Mouse (Mus musculus) leukemia stem cell, adult 10-12 weeks (primary cell): Measurements from ENCODE around the gene Ssna1. TPM values are rescaled to one million over a fixed set of nuclear protein-coding genes. Genes with fewer than 3 reads are reported as not detected.

Source experiments
- polyA plus RNA-seq: library from polyadenylated mRNA; stranded (reverse); fragments of >175 nt; gene quantifications from 2 replicates; pipeline ENCODE4 v1.2.3, GENCODE M21; 2012; ENCODE audit warnings: low replicate concordance

Gene Ssna1
- 111 and 119 TPM in 2 replicates for polyA plus RNA-seq

GRCm38 (mm10) chr2:25271827-25272511, at the start of gene Ssna1, which contains the start of gene Anapc2:
Ssna1 (minus strand) TSS chr2:25272438.
Anapc2 (plus strand) TSS chr2:25272478.

GRCm38 (mm10) chr2:25318971-25319773, 46.9 kb upstream of the Ssna1 start, which contains the start of gene Grin1:
Grin1 (minus strand) TSS chr2:25319187.

GRCm38 (mm10) chr2:25289651-25290050, 17.4 kb upstream of the Ssna1 start, which contains the start of gene Lrrc26:
Lrrc26 (plus strand) TSS chr2:25289915.

GRCm38 (mm10) chr2:25287927-25288649, 15.8 kb upstream of the Ssna1 start, which contains the start of gene Tmem210:
Tmem210 (plus strand) TSS chr2:25288145.

GRCm38 (mm10) chr2:25262291-25262767, 9.9 kb downstream of the Ssna1 start, which contains the start of gene Tprn:
Tprn (plus strand) TSS chr2:25262618.

GRCm38 (mm10) chr2:25255284-25255779, 16.9 kb downstream of the Ssna1 start, which contains the start of gene Tmem203:
Tmem203 (plus strand) TSS chr2:25255439.

GRCm38 (mm10) chr2:25246183-25247072, 25.8 kb downstream of the Ssna1 start, which contains the start of gene AL732309.1:
AL732309.1 (minus strand) TSS chr2:25246863.

GRCm38 (mm10) chr2:25242101-25242506, 30.1 kb downstream of the Ssna1 start, which contains the start of the genes Rnf208 and Cysrt1:
Rnf208 (plus strand) TSS chr2:25242255.
Cysrt1 (minus strand) TSS chr2:25242452.

GRCm38 (mm10) chr2:25236614-25237013, 35.6 kb downstream of the Ssna1 start, which contains the start of gene Rnf224:
Rnf224 (minus strand) TSS chr2:25236787.

GRCm38 (mm10) chr2:25234050-25234449, 38.2 kb downstream of the Ssna1 start, which contains the start of gene Slc34a3:
Slc34a3 (minus strand) TSS chr2:25234364.

GRCm38 (mm10) chr2:25224492-25224765, 47.8 kb downstream of the Ssna1 start, which contains the start of gene Tubb4b:
Tubb4b (minus strand) TSS chr2:25224702.

Other genes with a start within 250 kb of the Ssna1 start
- 61.2 and 74.4 TPM in 2 replicates for gene Nsmf, start 218.1 kb downstream of the Ssna1 start, polyA plus RNA-seq
- gene Entpd8, start 192.1 kb downstream of the Ssna1 start, polyA plus RNA-seq, result not detected in 2 replicates
- gene Noxa1, start 177.3 kb downstream of the Ssna1 start, polyA plus RNA-seq, result not detected in 2 replicates
- gene Nrarp, start 91.7 kb downstream of the Ssna1 start, polyA plus RNA-seq, result 24.8 and 34.7 TPM in 2 replicates
- 13.1 and 16.5 TPM in 2 replicates for gene Tor4a, start 75.6 kb downstream of the Ssna1 start, polyA plus RNA-seq
- 15.0 and 19.0 TPM in 2 replicates for gene Nelfb, start 60.9 kb downstream of the Ssna1 start, polyA plus RNA-seq
- gene Stpg3, start 57.8 kb downstream of the Ssna1 start, polyA plus RNA-seq, result 0.22 TPM in 1 of 2 replicates, not detected in the other
- 0.16 TPM in 1 of 2 replicates, not detected in the other for gene Fam166a, start 53.7 kb downstream of the Ssna1 start, polyA plus RNA-seq
- gene Tubb4b, start 47.7 kb downstream of the Ssna1 start, polyA plus RNA-seq, result 147 and 477 TPM in 2 replicates
- not detected in 2 replicates for gene Slc34a3, start 38.1 kb downstream of the Ssna1 start, polyA plus RNA-seq
- gene Rnf224, start 35.7 kb downstream of the Ssna1 start, polyA plus RNA-seq, result 0.10 TPM in 1 of 2 replicates, not detected in the other
- 5.6 and 9.1 TPM in 2 replicates for gene Rnf208, start 30.2 kb downstream of the Ssna1 start, polyA plus RNA-seq
- not detected in 2 replicates for gene Cysrt1, start 30.0 kb downstream of the Ssna1 start, polyA plus RNA-seq
- gene AL732309.1, start 25.6 kb downstream of the Ssna1 start, polyA plus RNA-seq, result 3.1 and 3.2 TPM in 2 replicates
- 6.8 and 7.2 TPM in 2 replicates for gene Tmem203, start 17.0 kb downstream of the Ssna1 start, polyA plus RNA-seq
- gene Tprn, start 9.8 kb downstream of the Ssna1 start, polyA plus RNA-seq, result 57.8 and 59.6 TPM in 2 replicates
- 11.4 and 18.3 TPM in 2 replicates for gene Anapc2, start within 50 bp of the Ssna1 start, polyA plus RNA-seq
- not detected in 2 replicates for gene Tmem210, start 15.7 kb upstream of the Ssna1 start, polyA plus RNA-seq
- gene Lrrc26, start 17.5 kb upstream of the Ssna1 start, polyA plus RNA-seq, result not detected in 2 replicates
- 0.09 and 0.26 TPM in 2 replicates for gene Grin1, start 46.7 kb upstream of the Ssna1 start, polyA plus RNA-seq
- 27.7 and 53.0 TPM in 2 replicates for gene Man1b1, start 59.9 kb upstream of the Ssna1 start, polyA plus RNA-seq
- 4.2 and 10.5 TPM in 2 replicates for gene Dpp7, start 83.9 kb upstream of the Ssna1 start, polyA plus RNA-seq
- 5.6 and 9.7 TPM in 2 replicates for gene Uap1l1, start 93.2 kb upstream of the Ssna1 start, polyA plus RNA-seq
- gene Sapcd2, start 99.9 kb upstream of the Ssna1 start, polyA plus RNA-seq, result 82.8 and 125 TPM in 2 replicates
- 0.67 TPM in 1 of 2 replicates, not detected in the other for gene Entpd2, start 123.4 kb upstream of the Ssna1 start, polyA plus RNA-seq
- 8.1 and 13.5 TPM in 2 replicates for gene Npdc1, start 126.9 kb upstream of the Ssna1 start, polyA plus RNA-seq
- 2.3 TPM in 1 of 2 replicates, not detected in the other for gene Fut7, start 150.8 kb upstream of the Ssna1 start, polyA plus RNA-seq
- gene Abca2, start 156.3 kb upstream of the Ssna1 start, polyA plus RNA-seq, result 8.3 and 12.8 TPM in 2 replicates
- not detected in 2 replicates for gene Clic3, start 184.4 kb upstream of the Ssna1 start, polyA plus RNA-seq
- gene Paxx, start 188.7 kb upstream of the Ssna1 start, polyA plus RNA-seq, result 30.3 and 31.6 TPM in 2 replicates
- gene Ptgds, start 197.6 kb upstream of the Ssna1 start, polyA plus RNA-seq, result not detected in 2 replicates
- not detected in 2 replicates for gene Lcn12, start 221.5 kb upstream of the Ssna1 start, polyA plus RNA-seq
- gene Fbxw5, start 228.3 kb upstream of the Ssna1 start, polyA plus RNA-seq, result 15.5 and 54.4 TPM in 2 replicates
- not detected in 2 replicates for gene C8g, start 229.3 kb upstream of the Ssna1 start, polyA plus RNA-seq